Mouse (Mus musculus) adrenal gland, adult 18-20 months (tissue): Measurements from ENCODE around the gene Lrrc49. TPM values are rescaled to one million over a fixed set of nuclear protein-coding genes. Genes with fewer than 3 reads are reported as not detected.

ENCODE experiments used
- DNase-seq, 2 experiments: peaks; one replicate each; pipeline ENCODE4 v3.0.0; 2021 to 2022; ENCODE audit warnings: low spot score in 2 of 2
- total RNA-seq, 2 experiments: library from RNA; stranded (reverse); gene quantifications; 1 replicate in 1 of 2; 2 replicates in 1 of 2; pipeline ENCODE4 v1.2.3; 2021

Gene Lrrc49
- total RNA-seq, 2 experiments from 2014 or later, result 11.1 to 12.4 TPM

DNA sequence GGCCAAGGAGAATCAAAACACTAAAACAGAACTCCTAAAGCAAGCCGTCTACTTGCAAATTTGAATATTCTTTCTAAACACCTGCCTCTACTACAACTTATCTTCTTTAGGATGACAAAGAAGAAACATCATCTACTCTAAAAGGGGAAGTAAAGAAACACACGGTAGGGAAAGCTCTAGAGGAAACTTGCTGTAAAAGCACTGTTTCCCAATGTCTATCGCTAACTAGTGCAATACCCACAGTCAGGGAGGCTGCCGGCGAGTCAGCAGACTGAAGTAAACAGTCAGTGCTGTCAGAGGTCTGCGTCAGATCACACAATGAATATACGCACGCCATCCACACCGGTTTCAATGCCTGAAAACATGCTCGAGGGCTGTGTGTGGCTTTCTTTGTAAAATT is 86.0 kb downstream of the Lrrc49 start:
- DNase-seq, result no peak

DNA sequence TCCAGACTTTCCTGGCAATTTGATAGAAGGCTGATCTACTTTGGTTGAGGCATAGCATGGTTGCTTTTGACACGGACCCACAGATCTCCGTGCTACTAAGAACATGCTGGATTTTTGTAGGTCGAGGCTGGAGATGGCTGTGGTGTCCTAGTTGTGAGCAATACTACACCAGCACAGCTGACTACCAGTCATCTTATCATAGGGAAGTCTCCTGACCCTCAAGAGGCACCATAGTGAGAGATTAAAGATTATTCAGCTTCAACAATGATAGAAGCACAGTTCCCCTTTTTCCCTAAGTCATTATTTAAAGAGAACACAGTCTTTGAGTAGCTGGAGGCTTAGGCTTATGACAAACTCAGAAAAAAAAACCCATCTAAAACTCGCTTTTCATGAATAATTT is 87.7 kb downstream of the Lrrc49 start:
- no peak for DNase-seq

GRCm38 (mm10) chr9:60599489-60599888 is 88.5 kb downstream of the Lrrc49 start:
- DNase-seq, result no peak

- no peak for DNase-seq
These were observed 92.6 kb downstream of the Lrrc49 start for GRCm38 (mm10) chr9:60595406-60595805.

- DNase-seq, result no peak
These were observed 95.0 kb downstream of the Lrrc49 start for GRCm38 (mm10) chr9:60592974-60593373.

DNA sequence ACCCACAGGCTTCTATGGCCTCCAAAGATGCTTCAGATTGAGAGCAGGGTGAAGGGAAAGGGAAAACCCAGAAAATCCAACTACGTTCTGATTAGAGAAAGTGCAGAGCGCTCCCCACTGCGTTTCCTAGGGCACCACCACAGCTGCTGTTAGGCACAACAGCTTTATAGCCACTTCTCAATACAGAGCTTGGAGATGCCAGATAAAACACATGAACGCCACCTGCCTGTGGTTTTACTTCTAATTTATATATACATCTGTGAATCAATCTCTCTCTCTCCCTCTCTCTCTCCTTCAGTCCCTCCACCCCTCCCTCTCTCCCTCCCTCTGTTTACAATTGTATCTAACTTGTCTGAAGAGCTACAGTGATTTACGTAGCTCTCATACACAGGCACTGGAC is 95.6 kb downstream of the Lrrc49 start:
- DNase-seq, result no peak

DNA sequence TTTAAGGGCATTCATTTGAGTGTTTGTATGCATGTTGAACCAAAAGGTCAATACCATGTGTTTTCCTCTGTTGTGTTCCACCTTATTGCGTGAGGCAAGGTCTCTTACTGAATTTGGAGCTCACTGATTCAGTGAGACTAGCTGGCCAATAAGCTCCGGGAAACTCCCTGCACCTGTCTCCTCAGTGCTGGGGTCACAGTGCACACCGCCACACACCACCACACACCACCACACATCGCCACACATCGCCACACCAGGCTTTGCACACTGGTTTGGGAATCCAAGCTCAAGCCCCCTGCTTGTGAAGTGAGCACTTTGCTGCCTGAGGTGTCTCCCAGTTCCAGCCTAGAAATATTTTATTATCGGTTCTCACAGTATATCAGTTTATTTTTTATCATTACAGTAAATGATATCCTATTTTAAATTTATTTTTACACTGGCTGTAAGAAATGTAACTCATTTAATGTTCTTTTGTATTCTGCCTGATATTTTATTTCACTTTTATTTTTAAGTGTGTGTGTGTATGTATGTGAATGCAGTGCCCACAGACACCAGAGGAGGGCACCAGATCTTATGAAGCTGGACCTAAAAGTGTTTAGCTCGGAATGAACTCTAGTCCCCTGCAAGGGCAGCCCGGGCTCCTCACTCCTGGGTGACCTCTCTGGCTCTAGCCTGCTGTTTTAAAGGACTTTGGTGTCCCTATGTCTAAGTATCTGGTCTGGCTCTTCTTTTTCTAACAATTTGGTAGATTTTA is 96.9 kb downstream of the Lrrc49 start:
- no peak for DNase-seq

DNA sequence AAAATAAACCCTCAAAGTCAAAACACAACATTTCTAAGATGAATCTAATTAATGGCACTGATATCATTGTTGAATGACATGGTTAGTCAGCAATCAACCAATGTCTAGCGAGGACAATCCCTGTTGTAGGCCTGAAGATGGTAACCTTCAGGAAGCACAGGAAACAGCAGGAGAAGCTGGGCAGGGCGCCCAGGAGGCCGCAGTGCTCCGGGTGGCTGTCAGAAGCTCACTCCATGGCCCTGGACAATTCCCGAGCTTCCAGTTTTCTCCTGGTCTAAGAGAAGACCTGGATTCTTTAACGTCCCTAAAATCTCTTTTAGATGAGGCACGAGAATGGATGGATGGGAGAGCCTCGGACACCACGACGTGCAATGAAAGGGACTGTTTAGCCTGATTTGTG is 99.0 kb downstream of the Lrrc49 start:
- no peak for DNase-seq

GRCm38 (mm10) chr9:60586920-60587319 is 101.0 kb downstream of the Lrrc49 start:
- no peak for DNase-seq

DNA sequence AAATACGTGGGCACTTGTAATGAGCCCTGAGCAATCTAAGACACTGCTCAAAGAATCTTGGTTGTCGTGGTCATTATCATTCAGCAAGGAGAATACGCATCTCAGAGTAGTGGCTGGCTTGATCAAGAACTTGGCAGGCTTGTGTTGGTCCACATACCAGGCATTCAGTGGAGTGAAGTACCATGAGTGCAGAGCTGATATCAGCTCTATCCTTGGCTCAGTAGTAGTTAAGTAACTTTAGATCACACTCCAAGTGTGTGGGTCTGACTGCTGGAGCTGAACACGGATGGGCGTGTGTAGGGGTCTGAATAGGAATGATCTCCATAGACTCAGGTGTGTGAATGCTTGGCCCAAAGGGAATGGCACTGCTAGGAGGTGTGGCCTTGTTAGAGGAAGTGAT is 102.8 kb downstream of the Lrrc49 start:
- no peak for DNase-seq

- no peak for DNase-seq
These were observed 105.4 kb downstream of the Lrrc49 start for GRCm38 (mm10) chr9:60582553-60582952.

DNA sequence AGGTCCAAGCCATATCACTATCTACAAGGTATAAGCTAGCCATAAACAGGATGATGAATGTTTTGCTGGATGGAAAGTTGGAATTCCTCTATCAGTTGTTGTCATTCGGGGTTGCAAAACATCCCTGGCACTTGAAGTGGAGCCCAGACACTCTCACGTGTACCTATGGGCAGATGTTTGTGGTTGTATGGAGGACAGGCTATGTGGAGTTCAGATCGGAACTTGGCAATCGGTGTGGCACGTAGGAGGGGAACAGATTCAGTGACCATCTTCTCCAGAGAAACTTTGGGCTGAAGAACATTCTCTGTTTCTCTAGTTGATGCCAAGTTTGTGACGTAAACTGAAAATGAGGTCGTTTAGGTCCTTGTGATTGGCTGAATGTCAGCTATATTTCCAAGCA is 114.9 kb downstream of the Lrrc49 start:
- DNase-seq, result no peak

DNA sequence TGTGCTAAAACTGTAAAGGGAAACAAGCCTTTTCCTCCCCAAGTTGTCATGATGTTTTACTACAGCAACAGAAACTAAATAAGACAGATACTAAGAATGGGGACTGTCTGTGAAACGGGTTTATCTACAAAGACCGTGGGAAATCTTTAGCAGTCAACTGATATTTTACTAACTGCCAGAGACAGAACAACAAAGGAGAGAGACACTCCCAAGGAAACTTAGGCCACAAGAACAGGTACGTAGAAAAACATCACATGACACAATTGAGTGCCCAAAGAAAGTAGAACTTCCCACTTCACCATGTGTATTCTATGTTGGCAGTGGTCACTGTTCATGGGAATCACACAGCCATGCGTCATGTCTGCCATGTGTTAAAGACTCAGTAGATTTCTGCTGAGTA is 116.2 kb downstream of the Lrrc49 start:
- DNase-seq, result no peak

- no peak for DNase-seq
These were observed 116.9 kb downstream of the Lrrc49 start for GRCm38 (mm10) chr9:60571041-60571440.

DNA sequence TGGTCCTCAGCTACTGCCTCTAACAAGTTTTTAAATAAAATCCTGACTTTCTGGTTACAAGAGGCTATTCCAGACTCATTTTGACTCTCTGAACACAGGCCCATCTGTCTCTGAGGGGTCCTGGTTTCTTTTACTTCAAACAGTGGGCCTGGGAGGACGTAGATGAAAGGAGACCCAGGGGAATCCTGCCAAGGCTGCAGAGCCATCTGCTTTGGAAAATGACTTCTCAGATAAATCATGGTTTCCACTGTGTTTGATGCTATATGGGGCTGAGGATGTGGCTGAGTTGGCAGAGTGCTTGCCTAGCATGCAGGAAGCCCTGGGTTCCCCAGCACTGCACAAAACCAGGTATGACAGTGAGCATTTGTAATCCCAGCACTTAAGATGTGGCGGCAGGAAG is 118.6 kb downstream of the Lrrc49 start:
- DNase-seq, result no peak

DNA sequence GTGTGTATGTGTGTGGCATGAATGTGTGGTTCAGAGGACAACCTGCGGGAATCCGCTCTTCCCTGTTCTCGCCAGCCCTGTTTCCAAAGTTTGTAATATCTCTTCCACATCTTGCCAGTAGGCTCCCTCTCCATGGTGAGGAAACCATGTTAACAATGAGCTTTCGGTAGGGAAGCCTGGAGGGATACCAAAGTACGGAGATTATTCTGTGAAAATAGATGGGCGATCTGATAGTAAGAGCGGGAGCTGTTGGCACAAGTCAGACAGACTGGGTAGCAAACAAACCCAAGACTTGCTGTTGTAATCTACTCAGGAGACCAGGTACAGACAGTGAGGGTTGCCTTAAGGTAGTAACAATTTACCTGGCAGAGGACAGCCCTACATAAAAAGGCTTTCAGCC is 124.1 kb downstream of the Lrrc49 start:
- DNase-seq, result no peak

- DNase-seq, result no peak
These were observed 125.3 kb downstream of the Lrrc49 start for GRCm38 (mm10) chr9:60562443-60563371.

DNA sequence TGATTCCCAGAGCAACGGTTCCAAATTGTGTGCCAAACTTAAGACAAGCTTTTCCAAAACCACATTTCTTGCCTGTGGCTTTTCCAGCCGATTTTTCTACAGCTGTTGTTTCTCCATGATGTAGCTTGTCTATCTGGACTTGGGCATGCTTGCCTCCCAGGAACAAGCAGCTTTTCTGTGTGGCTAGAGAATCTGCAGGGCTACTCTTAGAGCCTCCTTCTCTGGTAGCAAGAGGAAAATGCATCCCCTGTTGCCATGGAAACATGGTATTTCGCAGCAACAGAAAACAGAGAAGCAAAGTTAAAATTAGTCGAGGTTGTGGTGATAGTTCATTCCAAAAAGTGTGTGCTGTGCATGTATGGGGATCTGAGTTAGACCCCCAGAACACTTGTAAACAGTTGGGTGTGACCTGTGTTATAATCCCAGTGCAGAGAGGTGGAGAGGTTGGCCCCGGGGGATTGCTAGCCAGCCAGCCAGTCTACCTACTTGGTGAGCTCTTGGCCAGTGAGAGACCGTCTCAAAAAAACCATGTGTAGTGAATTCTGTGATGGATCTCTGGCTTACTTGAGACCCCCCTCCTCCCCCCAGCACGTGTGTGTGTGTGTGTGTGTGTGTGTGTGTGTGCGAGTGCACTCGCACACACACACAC is 126.2 kb downstream of the Lrrc49 start:
- DNase-seq, result no peak

DNA sequence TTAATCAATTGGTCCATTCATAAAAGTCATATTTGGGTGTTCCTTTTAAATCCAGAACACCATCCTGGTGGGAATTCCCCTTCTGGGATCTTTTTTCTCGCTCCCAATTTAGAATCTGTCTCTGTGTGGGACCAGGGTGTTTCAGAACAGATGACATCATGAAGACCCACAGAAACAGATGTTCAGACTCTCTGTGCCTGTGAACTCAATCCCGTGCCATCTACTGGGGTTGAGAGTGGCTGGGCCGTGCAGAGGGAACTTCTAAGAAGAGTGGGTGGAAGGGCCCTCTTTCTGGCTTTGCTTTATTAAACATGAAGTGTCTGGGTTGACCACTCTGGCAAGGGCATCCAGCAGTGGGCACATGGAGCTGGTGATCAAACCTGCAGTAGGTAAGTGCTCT is 129.5 kb downstream of the Lrrc49 start:
- no peak for DNase-seq

- no peak for DNase-seq
These were observed 136.7 kb downstream of the Lrrc49 start for GRCm38 (mm10) chr9:60551238-60551637.

DNA sequence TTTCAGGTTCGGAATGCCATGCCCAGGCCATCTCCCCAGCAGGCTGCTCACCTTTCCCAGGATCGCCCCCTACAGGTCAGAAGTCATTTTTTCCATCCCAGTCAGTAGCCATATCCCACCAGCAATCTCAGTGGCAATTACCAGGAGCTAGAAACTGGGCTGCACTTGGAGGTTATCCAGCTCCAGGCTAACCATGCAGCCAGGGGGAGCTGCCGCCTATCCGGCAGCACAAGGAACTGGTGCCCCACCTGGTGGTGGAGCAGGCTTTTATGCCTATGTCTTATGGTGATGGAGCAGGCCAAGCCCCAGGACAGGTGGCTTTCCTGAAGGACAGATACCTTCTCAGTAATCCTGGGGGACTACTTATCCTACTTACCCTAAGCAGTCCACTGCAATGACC is 139.8 kb downstream of the Lrrc49 start:
- peak; percentile 26 to 43 for DNase-seq

GRCm38 (mm10) chr9:60546169-60546568 is 141.8 kb downstream of the Lrrc49 start:
- no peak for DNase-seq
